Mouse (Mus musculus): ENCODE data around the gene Msmo1.

The Msmo1 gene

DNA sequence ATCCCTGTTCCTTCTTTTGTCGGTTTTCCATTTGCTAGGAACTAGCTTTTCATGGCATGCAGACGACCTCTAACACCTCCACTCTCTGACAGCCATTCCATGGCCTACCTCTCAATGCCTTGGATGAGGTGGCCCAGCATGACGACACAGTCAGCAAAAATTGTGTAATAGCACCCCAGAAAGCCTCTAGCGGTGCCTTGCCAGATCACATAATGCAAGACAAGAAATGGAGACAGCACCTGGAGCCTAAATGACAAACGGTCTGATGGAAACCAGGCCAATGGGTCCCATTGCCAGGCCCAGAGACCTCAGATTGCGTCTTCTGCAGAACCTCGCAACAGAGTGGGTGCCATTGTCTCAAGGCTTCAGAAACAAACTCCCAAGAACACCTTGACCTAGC is 21.1 kb downstream of the Msmo1 start:
- no peak for DNase-seq (ENCODE audit: low spot score in 2 of 2)

DNA sequence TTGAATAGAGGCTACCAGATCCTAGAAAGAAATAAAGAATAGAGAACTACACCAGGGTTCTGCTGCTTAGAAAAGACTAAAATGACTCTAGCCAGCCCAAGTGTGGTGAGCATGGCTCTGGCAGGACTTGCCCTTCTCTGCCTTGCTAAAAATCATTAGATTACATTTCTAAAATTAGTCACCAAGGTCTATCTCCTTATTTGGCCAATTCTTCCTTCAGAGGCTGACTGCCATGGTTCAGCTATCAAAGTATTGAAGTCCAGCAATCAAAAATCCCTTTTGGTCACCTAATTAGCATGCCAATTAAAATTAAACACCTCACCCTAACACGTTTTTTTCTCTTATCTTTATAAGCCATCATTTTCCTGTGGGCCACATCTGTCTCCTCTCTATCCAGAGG is 22.0 kb downstream of the Msmo1 start:
- no peak for DNase-seq (ENCODE audit: low spot score in 2 of 2)

DNA sequence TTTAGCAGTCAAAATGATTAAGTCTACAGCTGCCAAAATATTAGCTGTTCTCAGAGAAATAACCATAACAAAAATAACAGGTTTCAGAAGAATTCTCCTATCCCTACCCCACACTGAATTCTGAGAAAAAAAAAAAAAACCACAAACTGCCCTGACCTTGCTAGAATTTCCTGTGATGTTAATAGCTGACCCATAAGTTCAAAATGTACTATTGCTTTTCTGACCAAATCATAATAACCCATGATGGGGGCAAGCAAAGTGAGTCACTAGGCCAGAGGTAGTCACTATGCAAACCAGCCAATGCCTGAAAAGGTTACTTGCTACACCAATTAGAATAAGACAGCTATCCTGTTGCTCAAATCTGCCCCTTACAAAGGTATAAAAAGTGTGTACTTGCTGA is 26.1 kb downstream of the Msmo1 start:
- DNase-seq (ENCODE audit: low spot score in 2 of 2), result no peak

DNA sequence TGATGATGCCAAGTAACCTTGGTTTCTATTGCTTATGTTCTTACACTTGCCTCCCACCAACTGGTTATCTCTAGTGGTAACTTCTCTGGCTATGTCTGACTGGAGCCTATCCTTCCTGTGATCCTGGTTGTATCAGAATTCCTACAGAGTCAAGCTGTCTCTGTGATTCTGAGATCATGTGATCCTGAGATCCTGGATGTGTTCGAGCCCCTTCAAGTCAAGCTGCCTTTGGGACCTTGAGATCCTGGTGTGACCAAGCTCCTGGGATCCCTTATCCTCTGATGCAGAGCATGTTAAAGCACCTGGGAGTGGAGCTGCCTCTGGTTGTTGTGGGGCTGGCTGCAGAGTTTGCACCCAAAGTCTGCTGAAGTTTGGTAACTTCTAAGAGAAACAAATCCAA is 30.4 kb downstream of the Msmo1 start:
- DNase-seq (ENCODE audit: low spot score in 2 of 2), result no peak

DNA sequence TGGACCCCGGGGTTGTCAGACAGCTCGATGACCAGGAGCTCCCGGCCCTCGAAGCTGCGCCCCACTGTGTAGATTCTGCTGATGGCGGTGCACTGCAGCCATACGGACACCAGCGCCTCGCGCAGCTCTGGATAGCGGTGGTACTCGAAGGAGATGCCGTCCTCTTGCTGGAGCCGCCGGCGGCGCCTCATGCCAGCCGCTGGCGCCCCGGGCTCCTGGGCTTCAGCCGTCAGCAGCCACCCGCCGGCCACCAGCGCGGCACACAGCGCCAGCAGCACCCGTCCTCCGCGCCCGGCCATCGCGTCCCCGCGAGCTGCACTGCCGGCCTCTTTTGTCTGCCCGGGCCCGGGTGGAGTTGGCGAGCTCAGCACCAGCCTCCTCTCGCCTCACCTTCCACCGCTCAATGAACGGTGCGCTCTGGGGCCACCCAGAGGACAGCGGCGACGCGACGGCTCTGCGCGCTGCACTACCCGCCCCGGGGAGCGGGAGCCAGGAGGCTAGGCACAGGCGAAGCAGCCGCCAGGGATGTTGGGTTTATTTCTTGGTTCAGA is 40.9 kb downstream of the Msmo1 start, which contains the start of gene Cpe:
TSS of gene Cpe (minus strand) at position 404 of the 551 bp plus-strand sequence.
- DNase-seq (ENCODE audit: low spot score in 2 of 2), result peak; percentile 67 to 79

DNA sequence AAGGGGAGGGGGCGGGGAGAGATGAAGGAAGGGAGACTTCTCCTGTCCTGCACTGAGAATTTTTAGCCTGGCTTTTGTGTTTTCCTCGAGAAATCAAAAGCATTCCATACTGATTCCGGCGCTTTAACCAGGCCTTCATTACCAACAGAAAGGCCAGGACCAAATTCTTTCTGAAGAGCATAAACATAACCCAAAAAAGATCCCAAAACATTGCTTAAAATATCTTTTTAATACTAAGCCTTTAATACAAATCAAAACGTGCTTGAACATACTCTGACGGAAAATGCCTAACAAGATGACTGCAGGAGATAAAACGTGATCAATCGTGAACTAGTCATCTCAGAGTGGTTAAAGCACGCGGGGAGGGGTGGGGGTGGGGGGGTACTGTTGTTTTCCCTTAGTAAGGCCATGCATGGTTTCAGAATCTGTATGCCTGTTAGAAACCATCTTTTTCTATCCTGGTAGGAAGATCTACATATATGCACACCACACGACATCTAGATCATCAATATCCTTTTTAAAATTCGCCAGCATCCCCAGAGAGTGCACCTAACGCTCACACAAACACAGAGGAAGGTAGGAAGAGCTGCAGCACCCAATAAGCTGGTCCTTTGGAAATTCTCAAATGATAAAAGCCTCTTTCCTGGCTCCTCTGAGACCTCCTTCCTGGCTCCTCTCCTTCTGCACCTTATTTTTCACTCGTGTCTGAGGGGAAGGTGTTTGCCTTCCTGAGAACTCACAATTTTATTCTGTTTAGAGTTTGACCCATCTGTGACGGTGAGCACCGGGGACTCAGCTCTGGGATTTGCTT is 41.8 kb downstream of the Msmo1 start:
- no peak for DNase-seq (ENCODE audit: low spot score in 2 of 2)

DNA sequence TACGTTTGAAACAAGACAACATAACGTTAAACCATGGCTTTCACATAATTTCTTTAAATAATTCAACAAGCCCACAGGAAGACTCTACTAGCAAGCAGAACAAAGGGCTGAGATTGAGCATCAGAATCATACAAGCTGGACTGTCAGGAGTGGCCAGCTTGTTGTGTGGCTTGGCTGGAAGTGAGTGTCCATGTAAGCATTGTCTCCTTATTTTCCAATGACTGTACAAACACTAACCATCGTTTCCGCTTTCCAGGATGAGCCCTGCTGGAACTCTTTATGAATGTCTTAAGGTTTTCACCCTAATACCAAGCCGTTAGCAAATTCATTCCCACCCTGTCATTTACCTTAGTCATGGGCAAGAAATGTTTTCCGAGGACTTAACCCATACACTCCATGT is 42.7 kb downstream of the Msmo1 start:
- no peak for DNase-seq (ENCODE audit: low spot score in 2 of 2)

DNA sequence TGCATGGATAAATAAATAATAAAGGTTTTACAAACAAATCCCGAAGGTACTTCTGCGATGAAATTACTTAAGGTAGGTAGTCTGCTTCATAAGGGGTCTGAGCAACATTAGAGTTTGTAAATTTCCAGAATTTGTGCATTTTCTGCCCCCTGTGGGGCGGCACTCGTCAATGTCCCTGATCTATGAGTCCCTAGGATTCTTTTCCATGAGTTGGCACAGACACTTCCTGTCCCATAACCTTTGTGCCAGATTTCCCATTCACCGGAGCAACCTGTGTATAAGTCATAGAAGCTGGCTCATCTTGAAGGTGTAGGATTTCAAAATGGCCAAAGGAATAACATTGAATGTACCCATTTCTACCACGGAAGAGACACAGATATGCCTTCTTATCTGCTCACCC is 43.3 kb downstream of the Msmo1 start:
- no peak for DNase-seq (ENCODE audit: low spot score in 2 of 2)

DNA sequence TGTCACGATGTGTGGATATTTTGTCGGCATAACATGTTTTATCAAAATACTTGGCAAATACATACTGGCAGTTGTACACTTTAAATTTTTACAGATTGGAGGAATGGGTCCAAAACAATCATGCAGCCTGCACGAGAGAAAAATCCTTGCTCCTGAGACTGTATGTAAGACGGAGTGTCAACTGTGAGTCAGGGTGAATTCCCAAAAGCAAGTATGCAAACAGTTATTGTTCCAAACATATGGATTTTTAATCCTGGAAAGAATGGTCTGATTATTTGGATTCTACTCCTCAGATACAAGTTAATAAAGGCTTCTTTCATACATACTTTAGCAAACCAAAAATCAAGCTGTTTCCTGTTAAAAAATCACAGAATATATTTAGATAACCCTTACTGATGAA is 44.9 kb downstream of the Msmo1 start:
- DNase-seq (ENCODE audit: low spot score in 2 of 2), result no peak

DNA sequence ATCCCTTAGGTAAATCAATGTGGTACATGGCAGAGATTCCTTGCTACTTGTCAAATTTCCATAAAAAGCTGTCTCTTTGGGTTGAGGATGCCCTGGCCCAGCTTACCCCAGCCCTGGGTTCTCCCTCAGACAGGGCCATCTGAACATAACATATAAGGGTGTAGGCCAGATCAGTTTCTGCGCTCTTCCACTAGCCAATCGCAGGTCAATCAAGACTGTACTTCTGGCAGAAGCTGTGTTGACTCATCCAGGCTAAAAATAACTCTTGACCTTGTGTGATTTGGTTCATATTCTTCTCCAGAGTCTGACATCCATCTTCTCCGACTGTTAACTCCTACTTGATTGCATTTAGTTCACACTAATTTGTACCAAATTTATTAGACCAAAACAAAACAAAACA is 45.4 kb downstream of the Msmo1 start:
- DNase-seq (ENCODE audit: low spot score in 2 of 2), result no peak

DNA sequence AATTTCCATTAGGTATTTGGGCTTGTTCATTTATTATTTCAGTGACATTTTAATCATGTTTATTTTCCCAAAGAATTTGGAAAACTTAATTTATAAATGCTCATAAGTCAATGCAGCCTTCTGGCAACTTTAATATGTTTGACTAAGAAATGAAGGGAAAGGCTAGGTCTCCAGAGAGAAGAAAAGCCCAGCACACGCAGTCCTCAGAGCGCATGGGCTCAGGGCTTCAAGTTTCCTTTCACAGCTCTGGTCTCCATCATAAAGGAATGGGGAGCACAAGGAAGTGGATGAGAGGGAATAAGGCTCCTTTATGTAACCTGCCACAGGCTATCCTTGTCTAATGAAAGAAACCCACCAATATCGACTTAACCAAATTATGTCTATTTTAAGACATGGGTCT is 51.1 kb downstream of the Msmo1 start:
- DNase-seq (ENCODE audit: low spot score in 2 of 2), result no peak

DNA sequence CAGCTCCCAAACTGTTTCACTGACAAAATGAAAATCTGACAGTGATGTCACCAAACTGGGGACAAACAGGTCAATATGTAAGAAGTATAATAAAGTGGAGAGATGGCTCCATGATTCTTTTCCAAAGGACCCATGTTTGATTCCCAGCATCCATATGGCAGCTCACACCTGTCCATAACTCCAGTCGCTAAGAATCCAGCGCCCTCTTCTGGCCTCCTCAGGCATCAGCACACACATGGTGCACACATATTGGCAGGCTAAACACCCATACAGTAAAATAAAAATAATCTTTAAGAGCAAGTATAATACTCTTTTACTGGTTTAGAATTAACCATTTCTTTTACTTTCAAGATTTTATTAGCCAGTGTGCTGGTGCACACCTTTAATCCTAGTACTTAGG is 57.2 kb downstream of the Msmo1 start:
- no peak for DNase-seq (ENCODE audit: low spot score in 2 of 2)

DNA sequence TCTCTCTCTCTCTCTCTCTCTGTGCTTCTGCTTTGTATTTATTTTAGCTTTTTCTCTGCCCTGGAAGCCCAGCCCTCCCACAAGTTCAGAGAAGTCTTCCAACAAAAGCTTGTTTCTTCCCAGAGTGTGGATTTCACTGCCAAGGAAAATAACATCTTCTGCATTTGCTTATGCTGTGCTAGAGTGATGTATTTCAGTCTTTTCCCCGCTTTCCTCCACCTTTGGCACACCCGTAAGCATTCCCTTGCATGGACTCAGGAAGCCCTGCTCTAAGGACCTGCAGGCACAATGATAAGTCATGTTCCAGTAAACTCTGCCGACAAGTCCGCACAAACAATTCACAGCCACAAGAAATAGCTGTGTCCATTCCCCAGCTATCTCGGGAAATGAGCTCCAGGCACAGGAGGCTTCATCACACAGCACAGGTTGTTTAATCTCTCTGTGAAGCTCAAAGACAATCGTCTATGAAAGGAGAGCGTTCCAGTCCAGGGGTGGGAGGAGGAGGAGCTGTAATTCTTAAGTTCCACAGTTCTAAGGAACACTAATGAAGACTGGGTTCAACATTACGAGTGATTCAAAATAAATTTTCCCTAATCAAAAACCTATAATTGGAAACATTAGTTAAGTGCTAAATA is 58.5 kb downstream of the Msmo1 start:
- DNase-seq (ENCODE audit: low spot score in 2 of 2), result no peak

DNA sequence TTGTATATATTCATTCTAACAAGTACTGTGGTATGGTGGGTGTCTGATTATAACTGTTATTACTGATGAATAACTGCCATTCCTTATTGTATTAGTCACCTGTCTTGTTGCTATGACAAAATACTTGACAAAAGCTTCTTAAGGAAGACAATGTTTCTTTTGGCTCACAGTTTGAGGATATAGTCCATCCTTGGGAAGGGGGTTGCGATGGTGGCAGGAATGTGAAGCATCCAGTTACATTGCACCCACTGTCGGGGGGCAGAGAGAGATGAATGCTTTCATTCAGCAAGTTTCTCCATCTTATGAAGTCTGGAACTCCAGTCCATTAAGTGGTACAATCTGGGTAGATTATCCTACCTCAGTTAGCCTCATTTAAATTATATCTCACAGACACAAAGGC is 60.7 kb downstream of the Msmo1 start:
- DNase-seq (ENCODE audit: low spot score in 2 of 2), result no peak

DNA sequence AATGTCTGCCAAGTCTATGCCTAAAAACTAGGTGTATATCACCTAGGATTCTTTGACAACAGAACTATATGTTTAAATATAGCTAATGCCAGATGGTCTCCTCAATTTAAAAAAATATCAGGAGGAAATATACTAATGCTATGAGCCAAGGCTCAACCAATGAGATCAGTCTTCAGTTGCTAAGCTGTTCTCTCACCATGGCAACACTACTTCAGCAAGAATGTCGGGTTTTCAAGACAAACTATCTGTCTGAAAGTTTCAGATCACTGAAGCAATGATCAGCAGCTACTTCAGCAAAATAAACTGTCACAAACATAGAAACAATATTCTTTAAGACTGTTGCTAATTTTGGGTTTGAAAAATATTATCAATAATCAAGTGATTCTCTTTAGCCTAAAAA is 61.7 kb downstream of the Msmo1 start:
- DNase-seq (ENCODE audit: low spot score in 2 of 2), result no peak

Measured in urinary bladder, adult 18-20 months (tissue).